Mouse (Mus musculus): ENCODE measurements around the gene Zbtb44.
A peak's percentile ranks its signal among the peaks of the same experiment; 100 is the strongest.

Gene Zbtb44

DNA sequence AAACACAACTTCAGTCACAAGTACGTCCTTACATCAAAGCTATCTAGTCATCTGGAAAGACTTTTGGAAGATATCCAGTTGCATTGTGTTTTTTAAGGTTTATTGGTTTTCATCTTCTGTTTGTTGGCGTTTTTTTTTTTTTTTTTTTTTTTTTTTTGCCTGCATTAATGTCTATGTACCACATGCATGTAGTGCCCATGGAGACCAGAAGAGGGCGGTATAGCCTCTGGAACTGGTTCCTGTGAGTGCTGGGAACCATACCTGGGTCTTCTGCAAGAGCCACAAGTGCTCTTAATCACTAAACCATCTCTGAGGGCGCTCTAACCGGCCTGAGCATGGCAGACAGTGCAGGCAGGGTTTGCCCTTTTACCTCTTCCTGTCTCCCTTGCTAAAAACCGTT is 67.7 kb downstream of the Zbtb44 start:
- DNase-seq (ENCODE audit: inconsistent age in 2 of 2, low spot score in 1 of 2) = no peak

DNA sequence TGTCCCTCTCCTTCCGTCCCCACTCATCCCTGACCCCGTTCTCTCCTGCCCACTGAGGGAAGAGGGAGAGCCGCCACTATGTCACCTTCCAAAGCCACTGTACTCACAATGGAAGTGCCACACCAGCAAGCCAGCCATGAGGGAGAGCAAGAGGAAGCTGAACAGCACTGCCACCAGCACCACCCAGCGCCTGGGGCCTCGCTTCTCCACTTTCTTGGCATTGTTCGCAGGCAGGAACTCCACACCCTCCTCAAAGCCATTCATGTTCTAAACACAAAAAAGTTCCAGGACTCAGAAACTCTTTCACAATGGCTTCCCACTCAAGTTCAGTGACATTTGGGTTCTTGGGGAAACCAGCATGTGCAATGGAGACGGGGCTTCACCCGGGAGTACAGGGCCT is 78.0 kb downstream of the Zbtb44 start:
- peak in 1 of 2 experiments; percentile 16 for DNase-seq (ENCODE audit: inconsistent age in 2 of 2, low spot score in 1 of 2)

DNA sequence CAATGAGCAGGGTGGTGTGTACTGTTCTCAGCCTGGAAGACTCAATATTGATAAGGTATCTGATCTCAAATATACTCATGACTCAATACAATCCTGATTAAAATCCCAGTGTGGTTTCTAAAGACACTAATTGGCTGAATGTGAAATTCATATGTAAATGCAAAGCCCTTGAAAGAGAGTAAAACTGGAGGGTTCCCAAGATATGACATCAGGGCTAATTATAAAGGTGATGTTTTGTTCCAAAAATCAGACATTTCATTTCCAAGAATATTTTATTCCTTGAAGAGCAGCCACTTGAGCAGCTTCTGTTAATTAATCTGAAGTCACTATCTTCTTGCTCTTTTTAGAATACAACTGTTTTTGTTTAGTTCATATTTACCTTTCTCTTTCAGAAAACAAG is 85.1 kb downstream of the Zbtb44 start:
- DNase-seq (ENCODE audit: inconsistent age in 2 of 2, low spot score in 1 of 2) = no peak

- DNase-seq (ENCODE audit: inconsistent age in 2 of 2, low spot score in 1 of 2) = no peak
Measured at GRCm38 (mm10) chr9:31117088-31117487, 86.6 kb downstream of the Zbtb44 start.

GRCm38 (mm10) chr9:31117488-31117887 is 87.0 kb downstream of the Zbtb44 start:
- DNase-seq (ENCODE audit: inconsistent age in 2 of 2, low spot score in 1 of 2) = no peak

GRCm38 (mm10) chr9:31118520-31119298 is 88.3 kb downstream of the Zbtb44 start:
- DNase-seq (ENCODE audit: inconsistent age in 2 of 2, low spot score in 1 of 2) = no peak

- DNase-seq (ENCODE audit: inconsistent age in 2 of 2, low spot score in 1 of 2) = no peak
Measured at GRCm38 (mm10) chr9:31119405-31119804, 89.0 kb downstream of the Zbtb44 start.

DNA sequence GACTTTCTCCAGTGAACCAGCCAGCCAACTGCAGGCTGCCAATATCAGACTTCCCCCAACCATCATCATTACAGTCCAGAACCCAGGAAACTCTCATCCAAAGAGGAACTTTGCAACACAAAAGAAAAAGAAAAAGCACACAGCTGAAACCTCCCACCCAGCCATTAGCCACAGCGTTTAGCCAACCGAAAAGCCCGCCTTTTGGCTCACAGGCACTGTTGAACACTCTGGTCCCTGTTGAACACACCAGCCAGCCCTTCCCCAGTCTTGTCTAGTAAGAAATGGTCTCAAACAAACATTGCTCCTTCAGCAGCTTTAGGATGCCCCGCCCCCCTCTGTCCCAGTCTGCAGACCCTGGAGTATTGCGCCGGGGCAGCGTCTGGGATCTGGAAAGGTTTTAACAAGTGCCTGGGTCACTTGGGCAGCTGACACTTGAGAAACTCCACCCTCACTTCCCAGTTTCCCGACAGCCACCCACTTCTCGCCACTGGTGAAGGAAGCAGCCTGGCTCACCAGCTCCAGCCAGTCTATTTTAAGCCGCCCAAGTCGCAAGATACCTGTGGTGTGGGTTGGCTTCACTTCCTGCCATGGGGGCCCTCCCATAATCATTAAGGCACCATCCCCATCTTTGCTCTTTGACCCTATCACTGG is 89.6 kb downstream of the Zbtb44 start:
- DNase-seq (ENCODE audit: inconsistent age in 2 of 2, low spot score in 1 of 2) = no peak

DNA sequence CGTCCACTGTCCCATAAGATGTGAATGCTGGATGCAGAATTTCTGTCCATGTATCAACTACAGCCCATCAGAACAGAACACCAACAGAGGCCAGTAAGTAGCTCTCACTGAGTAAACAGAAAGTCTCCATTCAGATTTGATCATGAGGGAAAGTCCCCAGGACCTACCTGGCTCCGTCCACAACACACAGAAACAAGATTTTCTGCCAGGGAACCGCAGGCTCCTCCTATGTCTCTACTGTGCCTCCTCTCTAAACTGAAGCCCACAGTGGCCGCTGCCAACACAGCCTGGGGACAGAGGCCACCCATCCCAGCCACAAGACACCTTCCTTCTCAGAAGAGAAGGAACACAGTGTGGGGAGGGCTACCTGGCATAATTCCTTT is 90.1 kb downstream of the Zbtb44 start:
- no peak for DNase-seq (ENCODE audit: inconsistent age in 2 of 2, low spot score in 1 of 2)

- DNase-seq (ENCODE audit: inconsistent age in 2 of 2, low spot score in 1 of 2) = no peak
Measured at GRCm38 (mm10) chr9:31122464-31123030, 92.1 kb downstream of the Zbtb44 start.
